Mouse (Mus musculus): ENCODE results near the gene Vwa2.

Vwa2 gene

DNA sequence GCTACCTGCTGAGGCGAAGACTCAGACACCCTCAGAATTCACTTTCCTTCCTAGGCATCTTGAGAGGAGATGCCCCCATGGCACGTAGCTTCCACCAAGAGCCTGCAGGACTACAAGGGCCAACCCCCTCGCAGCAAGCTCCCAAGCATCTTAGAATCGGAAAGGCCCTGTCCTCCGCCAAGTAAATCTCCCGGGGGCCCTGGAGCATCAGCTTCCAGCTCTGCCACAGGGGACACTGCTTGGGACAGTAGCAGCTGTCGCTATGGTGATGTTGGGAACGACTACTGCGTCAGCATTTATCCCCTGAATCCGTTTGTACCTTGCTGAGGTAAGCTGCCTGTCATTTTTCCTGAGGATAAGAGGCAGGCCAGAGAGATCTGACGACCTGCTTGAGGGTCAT is 36.5 kb downstream of the Vwa2 start:
- DNase-seq = no peak

DNA sequence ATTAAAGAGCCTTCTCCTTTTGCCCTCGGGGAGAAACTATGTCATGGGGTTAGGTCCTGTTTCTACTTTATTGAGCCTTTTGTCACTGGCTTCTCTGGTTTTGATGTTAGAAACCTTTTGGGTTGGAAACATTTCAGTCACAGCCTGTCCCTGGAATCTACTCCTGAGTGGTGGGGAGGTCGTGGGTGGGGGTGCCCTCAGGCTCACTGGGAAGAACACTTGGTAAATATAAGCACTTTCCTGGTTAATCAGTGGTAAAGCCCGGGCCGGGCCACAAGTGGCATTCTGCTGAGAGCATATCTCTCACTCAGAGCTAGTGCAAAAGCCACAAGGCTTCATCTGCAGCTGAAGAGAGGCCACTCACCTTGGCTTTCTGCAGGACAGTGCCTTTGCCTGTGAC is 39.7 kb downstream of the Vwa2 start:
- no peak for DNase-seq

DNA sequence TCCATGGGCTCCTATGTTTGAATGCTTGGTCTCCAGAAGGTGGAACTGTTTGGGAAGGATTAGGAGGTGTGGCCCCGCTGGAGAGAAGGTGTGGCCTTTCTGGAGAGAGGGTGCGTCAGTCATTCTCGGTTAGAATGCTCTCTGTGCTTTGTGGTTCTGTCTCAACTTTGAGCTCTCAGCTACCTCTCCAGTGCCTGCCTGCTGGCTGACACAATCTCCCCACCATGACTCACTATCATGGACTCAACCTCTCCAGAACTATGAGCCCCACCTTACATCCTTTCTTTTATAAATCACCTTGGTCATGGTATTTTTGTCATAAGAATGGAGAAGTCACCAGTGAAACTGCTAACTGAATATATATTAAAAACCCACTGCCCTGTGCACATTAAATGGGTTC is 40.6 kb downstream of the Vwa2 start:
- no peak for DNase-seq

DNA sequence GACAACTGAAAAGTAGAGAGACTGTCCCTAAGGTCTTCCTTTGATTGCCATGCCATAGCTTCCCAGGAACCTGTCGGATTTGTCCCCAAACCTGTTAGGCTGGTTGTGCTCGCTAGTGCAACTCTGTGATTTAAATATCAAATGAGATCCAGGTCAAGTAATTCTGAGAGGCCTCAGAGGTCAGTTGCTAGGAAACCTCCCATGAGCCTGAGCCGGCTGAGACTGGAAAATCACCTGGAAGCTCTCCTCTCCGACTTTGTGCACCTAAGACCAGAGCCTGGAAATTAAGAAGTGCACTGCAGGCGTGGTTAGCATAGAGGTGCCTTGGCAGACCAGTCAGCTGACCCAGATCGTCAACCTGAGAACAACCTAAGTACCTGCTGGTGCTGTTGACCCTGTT is 41.0 kb downstream of the Vwa2 start:
- DNase-seq = no peak

DNA sequence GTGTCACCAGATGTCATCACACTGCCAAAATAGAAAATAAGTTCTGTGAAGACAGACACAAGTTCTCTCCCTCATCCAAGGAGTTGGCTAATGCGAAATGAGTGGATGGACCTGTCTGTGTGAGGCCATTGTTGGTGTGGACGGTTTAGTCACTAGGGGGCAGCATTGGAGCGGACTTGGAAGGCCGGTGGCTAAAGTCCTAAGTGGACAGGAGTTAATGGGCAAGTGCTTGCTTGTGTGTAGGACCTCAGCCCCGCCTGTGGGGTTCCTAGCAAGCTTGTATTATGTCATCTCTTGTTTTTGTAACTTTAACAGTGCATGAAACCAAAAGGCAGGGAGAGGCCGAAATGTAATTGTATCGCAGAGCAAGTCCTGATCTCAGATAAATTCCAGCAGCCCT is 45.6 kb downstream of the Vwa2 start:
- peak; percentile 67 to 68 for DNase-seq

DNA sequence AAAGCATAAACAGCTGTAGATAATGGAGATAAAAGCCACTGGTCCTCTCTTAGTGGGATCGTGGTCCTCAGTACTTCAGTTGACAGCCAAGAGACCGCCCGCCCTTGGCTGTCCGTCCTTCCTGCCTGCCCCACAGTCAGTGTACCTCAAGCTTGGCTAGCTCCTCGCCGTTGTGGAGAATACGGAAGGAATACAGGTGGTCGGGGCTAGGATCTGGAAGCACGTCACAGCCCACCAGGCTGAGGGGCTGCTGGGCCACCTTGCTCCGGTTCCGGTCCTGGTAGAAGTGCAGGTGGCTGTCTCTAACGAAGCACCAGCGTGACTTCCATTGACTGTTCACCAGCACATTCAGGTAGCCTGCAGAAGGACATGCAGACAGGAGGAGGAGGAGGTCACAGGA is 46.2 kb downstream of the Vwa2 start:
- no peak for DNase-seq

DNA sequence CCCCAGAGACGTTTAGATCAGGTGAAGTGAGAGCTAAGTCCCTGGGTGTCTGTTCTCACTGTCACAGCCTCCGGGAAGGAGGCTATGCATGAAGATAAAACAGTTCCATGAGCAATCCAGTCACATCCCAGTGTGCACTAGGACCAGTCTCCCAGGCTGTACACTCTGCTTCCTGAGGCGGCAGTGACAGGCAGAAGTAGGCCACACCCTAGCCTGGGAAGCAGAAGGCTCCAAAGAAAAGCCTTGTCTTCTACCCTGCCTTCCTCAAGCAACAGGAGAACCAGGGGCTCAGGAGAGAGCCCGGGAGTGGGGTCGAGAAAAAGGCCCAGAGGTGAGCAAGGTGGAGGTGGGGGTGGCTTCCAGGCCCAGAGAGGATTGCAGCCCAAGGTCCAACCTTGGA is 47.7 kb downstream of the Vwa2 start:
- no peak for DNase-seq

DNA sequence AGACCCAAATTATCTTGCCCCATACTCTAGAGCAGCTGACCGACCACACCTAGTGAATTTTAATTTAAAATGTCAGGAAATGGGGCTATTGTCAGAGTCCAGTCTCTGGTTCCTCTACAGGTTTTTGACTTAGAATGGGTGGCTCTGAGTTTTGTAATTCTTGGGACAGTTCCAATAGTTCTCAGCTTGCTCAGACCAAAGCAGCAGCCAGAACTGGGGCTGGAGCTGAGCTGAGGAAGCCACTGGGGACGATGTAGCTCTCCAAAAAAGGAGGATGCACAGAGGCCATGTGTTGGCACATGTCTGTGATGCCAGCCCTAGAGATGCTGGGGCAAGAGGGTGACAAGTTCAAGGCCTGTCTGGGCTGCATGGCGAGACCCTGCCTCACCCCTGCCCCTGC is 55.3 kb downstream of the Vwa2 start:
- no peak for DNase-seq

DNA sequence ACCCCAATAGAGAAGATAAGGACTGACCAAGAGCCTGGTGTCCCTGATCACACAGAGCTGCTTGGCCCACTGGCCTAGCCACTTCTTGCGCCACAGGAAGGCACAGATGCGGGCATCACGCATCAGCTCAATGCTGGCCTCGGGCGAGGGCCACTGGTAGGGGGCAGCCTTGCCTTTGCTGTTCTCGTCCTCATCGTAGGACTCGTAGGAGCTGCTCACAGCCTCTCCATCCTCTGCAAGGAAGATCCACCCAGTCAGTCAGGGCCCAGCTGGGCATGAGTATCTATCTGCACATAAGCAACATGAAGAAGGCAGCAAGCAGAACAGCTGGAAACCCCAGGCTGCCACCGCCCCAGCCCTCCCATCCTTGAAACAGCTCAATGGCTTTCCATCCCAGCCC is 56.0 kb downstream of the Vwa2 start:
- no peak for DNase-seq

DNA sequence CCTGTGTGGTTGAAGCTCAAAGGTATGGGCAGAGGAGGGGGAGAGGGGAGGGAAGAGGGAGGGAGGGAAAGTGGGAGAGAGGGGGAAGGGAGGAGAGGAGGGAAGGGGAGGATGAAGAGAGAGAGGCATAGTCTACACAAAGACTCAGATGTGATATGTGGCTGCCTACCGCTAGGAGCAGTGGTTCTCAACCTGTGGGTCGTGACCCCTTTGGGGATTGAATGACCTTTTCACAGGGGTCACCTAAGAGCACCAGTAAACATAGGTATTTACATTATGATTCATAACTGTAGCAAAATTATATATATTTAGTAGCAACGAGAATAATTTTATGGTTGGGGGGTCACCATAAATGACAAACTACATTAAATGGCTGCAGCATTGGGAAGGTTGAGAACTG is 59.8 kb downstream of the Vwa2 start:
- DNase-seq = no peak

DNA sequence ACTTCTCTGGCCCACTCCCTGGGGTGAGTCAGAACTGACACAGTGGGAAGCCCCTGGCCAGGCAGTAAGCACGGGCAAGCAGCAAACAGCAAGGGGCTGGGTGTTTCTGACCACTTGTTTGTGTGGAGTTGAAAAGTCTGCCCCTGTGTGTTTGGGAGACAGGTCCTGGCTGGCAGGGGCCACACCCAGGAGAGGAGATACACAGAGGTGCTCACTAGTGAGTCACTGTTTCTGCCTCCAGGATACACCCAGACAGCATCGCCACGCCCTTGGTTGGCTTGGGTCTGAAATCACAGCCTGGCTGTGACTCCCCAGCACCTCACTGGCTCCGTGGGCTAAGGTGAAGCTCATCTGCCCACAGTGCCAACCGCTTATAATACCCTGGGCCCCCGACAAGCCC is 61.1 kb downstream of the Vwa2 start:
- no peak for DNase-seq

DNA sequence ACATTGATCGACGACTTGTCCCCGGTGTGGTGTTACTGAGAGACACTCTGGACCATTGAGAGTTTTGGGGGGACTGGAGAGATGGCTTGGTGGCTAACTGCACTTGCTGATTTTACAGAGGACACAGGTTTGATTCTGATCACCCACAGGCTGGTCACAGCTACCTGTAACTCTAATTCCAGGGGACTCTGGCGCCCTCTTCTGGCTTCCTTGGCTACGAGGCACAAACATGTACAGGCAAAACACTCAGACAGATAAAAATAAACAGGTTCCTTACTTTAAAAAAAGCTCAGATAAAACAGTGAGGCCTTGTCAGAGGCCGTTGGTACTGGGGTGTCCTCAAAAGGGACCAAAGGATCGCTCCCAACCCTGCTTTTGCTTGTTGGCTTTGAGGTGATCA is 61.7 kb downstream of the Vwa2 start:
- no peak for DNase-seq

DNA sequence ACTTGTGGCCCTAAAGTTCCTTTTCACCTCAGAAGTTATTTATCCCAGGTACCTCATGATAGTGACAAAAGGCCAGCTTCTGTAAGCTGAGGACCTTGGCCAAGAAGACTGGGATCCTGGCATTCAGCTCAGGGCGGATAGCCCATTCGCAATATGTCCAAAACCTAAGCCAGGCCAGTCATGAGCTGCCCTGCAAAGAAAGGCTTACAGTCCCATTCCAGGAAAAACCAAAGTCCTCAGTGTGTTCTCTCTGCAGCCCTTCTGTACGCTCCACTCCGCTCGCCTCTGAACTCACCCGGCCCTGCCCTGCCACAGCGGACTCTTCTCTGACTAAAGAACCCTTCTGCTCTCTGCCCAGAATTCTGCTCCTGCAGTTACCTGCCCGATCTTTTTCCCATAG is 62.2 kb downstream of the Vwa2 start:
- DNase-seq = no peak

DNA sequence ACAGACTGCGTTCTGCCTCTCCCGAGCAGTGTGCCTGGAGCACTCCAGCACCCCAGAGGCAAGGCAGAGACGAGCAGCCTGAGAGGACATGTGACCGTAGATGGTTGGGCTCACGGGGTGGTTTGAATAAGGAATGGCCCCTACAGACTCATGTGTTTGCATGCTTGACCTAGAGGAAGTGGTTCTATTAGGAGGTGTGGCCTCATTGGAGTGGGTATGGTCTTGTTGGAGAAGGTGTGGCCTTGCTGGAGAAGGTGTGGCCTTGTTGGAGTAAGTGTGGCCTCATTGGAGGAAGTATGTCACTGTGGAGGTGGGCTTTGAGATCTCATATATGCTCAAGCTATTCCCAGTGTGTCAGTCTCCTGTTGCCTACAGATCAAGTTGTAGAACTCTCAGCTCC is 63.9 kb downstream of the Vwa2 start:
- no peak for DNase-seq

DNA sequence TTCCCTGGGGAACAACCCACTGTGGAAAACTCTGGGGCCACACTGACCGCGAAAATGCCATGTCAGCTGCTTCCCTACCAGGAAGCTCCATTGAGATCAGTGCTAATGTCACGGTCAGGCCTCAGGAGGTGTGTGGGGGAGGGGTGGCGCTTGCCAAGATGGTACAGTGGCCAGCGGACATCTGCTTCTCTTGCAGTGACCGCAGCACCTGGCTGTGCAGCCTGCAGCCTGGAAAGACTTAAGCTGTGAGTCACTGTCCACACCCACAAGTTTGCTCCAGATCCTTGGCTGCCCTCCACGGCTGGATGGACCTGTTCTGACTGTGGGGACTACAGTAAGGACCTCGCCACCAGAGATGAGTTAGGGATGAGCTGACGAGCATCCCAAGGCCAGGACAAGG is 65.8 kb downstream of the Vwa2 start:
- no peak for DNase-seq

DNA sequence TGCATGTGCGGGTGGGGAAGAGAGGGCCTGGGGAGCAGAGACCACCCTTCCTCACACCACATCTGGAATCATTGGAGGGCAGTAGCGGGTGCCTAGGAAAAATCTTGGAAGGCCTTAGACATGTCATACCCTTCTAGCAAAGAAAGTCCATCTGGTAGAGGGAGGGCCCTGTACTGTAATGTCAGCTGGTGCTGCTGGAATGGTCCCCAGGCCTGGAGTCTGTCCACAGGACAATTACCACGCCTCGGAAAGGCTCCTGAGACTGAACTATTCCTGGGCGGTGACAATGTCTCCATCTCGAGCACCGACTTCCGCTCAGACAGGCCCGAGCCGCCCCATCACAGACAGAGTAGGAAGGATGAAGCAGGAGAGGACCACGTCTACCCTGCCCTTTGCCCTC is 66.5 kb downstream of the Vwa2 start:
- DNase-seq = no peak

DNA sequence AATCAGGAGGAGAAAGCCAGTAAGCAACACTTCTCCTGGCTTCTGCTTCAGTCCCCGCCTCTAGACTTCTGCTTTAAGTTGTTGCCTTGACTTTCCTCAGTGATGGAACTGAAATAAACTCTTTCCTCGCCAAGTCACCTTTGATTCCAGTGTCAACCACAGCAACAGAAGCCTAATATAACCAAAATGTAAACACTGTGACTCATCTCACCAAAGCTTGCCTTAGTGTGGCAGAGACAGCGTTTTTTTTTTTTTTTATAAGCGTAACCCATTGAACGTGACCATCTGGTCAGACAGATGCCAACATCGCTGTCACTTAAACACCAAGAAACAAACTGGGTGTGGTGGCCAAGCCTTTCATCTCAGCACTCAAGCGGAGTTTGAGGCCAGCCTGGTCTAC is 68.2 kb downstream of the Vwa2 start:
- DNase-seq = no peak

DNA sequence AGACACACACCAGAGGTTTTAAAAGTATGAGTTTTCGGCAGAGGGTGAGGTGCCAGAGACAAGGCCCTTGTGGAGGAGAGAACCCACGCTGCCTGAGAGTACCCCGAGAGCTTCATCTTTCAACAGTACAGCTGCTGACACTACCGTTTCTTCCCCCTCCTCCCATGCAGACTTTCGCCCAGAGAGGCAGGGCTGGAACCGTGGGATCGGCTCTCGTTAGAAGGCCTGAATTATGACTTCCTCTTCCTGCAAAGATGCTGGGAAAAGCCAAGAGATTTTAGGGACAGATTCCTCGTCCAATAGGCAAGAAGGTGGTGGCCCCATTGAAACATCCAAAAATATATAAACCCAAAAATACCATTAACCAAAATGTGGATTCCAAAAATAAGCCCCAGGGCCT is 70.2 kb downstream of the Vwa2 start:
- DNase-seq = no peak

DNA sequence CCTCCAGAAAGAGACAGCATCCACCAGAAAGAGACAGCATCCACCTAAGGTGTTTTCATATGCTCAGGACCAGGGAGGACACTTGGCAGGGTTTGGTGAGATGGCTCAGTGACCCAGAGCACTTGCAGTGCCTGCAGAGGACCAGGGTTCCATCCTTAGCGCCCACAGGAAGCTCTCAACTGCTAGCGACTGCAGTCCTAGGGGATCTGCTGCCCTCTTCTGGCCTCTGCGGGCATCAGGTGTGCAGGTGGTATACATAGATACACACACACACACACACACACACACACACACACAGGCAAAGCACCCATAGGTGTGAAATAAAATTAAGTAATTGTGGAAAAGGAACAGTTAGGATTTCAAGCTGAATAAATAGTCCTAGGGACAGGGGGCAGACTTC is 70.8 kb downstream of the Vwa2 start:
- DNase-seq = no peak

DNA sequence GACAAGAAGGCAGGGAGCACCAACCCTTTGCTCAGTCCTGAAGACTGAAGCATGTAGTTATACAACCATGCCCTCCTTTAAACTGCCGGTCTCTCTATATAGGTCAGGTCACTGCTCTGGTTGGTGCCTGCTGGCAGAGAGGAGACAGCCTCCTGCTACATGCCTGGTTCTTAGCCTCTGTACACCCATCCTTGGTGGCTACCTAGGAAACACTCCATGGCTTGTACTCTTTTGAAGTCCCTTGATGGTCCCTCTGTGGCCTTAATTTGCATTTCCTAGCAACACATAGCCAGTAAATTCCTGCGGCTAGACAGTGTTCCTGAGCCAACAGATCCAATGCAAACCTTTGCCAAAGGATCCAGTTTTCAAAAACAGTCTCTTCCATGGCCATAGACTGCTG is 71.6 kb downstream of the Vwa2 start:
- no peak for DNase-seq

DNA sequence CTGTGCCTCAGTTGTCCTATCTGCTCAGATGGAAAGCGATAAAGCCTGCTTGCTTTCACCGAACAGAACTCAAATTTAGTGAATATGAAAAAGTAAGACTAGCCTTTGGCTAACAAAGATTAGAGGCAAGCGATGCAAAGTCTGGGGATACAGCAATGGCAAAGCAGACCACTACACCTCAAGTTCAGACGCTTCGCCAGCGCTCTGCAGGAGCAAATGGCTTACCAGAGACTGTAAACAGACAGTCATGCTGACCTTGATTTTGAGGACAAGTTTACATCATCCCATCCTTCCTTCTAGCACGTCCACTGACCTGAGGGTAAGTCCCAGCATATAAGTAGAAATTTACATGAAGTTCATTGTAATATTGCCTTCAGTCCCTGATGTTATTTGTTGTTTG is 72.2 kb downstream of the Vwa2 start:
- no peak for DNase-seq

DNA sequence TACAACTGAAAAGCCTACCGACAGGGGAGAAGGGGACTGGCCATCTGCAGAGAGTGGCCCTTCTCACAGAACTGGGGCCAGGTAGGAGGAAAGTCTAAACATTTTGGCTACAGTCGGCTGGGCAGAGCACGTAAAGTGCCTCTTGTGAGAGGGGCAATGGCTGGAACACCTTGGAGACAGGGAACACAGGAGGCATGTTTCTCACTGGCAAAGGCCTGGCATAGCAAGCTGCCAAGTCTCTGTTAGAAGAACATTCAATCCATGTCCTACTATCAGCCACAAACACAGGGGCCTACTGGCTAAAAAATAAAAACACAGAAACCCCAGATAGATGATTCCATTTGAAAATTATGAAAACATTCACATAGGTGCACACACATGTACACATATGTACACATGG is 72.7 kb downstream of the Vwa2 start:
- DNase-seq = no peak

DNA sequence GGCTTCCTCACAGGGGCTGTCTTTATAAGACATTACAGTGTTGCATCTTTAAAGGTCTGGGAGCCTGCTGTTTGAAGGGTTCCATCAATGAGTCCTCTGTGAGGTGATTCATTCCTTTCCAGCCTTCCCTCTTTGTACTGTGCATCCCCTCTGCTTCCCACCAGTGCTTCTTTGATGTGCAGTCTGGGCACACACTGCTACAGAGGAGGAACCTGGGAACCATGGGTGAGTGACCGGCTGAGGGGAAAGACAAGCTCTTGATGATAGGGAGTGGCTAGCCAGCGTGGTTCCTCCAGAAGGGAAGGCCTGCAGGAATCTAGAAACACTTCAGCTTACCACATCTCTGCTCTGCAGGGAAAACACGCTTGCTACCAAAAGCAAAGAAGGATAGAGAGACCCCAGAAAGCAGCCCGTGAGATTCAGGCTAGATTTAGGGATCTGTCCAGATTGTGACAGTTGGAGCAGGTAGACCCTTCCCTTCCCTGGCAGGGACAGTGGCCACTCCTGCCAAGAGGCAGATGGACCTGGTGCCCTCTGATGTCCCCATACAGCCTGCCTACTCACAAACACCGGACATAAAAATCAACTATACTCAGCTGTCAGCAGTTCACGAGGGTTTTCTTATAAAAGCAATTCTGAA is 74.0 kb downstream of the Vwa2 start:
- DNase-seq = no peak

DNA sequence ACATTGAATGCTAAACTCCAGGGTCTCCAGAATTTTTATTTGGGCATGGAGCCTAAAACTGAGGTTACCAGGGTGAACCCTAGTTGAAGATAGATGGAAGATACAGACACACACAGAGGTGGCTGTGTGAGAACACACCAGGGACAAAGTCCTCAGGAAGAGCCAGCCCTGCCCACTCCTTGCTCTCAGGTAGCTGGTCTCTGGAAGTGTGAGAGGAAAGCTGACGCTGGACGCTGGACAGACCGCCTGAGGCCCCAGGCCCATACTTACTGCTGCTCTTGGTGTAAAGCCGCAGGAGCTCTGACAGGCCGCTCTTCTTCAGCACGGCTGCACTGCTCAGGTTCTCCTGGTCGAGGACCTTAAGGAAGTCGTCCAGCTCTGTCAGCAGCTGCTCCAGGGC is 75.8 kb downstream of the Vwa2 start:
- no peak for DNase-seq

DNA sequence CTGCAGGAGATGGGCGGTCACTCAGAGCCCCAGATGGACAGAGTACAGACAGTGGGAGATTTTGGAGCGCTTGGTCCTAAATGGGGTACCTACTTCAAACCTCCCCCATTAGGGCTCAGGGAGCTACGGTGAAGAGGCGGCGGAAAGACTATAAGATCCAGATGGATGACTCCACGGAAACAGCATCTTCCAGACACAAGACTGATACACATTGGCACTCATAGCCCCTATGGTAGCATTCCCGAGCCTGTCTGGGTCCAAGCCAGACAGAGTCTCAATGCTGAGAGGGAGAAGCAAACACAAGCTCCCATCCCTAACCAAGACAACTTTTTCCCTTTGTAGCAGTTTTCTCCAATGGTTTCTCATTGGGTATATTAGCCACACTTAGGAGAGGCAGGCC is 76.8 kb downstream of the Vwa2 start:
- no peak for DNase-seq

DNA sequence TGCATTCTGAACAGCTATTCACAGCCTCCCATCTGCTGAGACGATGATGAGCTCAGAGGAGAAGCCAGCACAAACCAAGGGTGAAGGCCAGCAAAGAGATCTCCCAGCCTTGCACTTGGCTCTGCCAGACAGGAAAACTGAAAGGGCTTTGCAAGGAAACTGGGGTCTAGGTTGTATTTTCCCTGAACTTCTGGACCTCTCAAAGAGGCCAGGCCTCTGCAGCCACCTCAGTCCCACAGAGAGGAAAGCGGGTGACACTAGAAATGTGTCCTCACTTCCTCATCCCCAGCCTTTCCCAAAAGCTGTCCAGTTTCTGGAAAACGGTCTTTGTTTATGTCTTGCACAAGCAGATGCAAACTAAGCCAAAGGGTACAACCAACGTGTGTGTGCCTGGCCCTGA is 79.8 kb downstream of the Vwa2 start:
- DNase-seq = no peak
